Mouse (Mus musculus): Measurements from ENCODE around the gene 9330182L06Rik. TPM values are rescaled to one million over a fixed set of nuclear protein-coding genes. Genes with fewer than 3 reads are reported as not detected.
A peak's percentile ranks its signal among the peaks of the same experiment; 100 is the strongest.

The 9330182L06Rik gene
- 21.4 and 24.5 TPM in 2 replicates for polyA plus RNA-seq (2015; fragmentation: Nextera tagmentation; extraction: Ambion mirVana)

DNA sequence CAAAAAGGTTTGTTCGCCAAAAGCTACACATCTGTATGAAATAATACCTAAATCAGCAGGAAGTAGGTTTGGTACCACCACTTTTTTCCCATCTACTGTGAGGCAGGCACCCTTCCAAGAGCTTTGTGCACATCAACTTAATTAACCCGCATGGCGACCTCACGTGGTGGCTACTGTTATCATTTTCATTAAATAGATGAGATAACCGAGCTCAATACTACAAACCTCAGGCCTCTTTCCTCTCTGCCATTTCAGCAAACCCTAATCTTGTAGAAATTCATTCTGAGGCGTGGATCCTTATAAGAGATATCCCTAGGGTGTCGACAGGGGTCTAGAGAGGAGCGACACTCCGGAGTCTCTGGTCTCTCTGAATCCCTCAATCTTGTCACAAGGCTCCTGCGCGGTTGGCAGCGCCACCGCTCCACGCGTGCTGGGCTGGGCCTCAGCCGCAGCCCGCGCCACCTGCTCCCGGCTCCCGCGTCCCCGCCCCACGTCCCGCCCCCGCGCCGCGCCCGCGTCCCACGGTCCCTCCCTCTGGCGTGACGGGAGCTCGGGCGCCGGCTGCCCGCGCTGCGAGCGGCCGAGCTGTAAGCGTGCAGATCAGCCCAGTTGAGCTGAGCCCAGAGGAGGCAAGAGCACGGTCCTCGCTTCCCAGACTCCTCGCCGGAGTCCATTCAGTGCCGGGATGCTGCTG lies at the start of gene 9330182L06Rik:
Gene 9330182L06Rik, plus strand, starts transcription at position 533 of the 694 bp plus-strand sequence.
- peak; percentile 96 for ATAC-seq
- peak within 1 kb of the TSS; percentile 94 for H3K27ac ChIP-seq (ENCODE audit: low read length)
- peak within 1 kb of the TSS; percentile 86 for H3K9ac ChIP-seq (ENCODE audit: low read depth, low read length)
- H3K4me2 ChIP-seq (ENCODE audit: low read length): peak within 1 kb of the TSS; percentile 64
- peaks cover 13% of the 10 kb centered on the region for H3K4me1 ChIP-seq (ENCODE audit: control insufficient read depth, insufficient read depth, low read length)
- H3K27me3 ChIP-seq (ENCODE audit: control insufficient read depth, insufficient read depth, low read depth, low read length): no peaks in the 10 kb centered on the region
- H3K36me3 ChIP-seq (ENCODE audit: control insufficient read depth, insufficient read depth, low read length): no peaks in the 10 kb centered on the region
- under 1% methylated on average over 43 of the region's 47 CpGs for WGBS
- no peaks in the 10 kb centered on the region for H3K9me3 ChIP-seq (replicated peaks; ENCODE audit: control insufficient read depth, low read length, poor library complexity, severe bottlenecking)
- H3K4me3 ChIP-seq (ENCODE audit: low read depth, low read length): peak within 1 kb of the TSS; percentile 68

DNA sequence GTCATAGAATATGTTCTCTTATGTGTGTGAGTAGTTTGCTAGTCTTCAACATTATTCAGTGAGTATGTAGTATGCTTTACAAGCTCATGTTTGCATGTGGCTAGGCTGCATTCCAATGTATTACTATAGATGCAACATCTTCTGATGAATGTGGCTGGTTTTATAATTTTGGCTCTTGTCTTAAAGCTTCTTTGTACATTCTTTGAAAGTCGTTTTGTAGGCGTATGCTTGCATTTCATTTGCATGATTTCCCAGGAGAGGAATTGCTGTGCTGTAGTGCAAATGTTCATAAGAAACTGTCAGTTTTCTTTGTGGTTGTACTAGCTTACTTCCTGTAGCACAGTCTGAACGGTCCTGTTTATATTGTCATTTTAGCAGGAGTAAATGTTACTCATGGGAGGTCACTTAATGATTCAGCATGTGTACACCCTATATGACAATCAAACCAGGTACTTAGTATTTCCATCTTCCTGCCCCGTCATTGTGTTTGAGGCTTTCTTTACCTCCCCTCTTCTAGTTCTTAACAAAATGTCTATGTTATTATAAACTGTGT lies 38.4 kb upstream of the 9330182L06Rik start:
- H3K27ac ChIP-seq (ENCODE audit: low read length): no peak overlapping the region
- H3K27me3 ChIP-seq (ENCODE audit: control insufficient read depth, insufficient read depth, low read depth, low read length): no peaks in the 10 kb centered on the region
- no peaks in the 10 kb centered on the region for H3K36me3 ChIP-seq (ENCODE audit: control insufficient read depth, insufficient read depth, low read length)
- H3K4me3 ChIP-seq (ENCODE audit: low read depth, low read length): no peak overlapping the region
- no peak overlapping the region for H3K9ac ChIP-seq (ENCODE audit: low read depth, low read length)
- ATAC-seq: no peak
- WGBS: 77% methylated on average over 4 of the region's 4 CpGs
- H3K4me1 ChIP-seq (ENCODE audit: control insufficient read depth, insufficient read depth, low read length): no peaks in the 10 kb centered on the region
- no peaks in the 10 kb centered on the region for H3K9me3 ChIP-seq (replicated peaks; ENCODE audit: control insufficient read depth, low read length, poor library complexity, severe bottlenecking)
- H3K4me2 ChIP-seq (ENCODE audit: low read length): no peak overlapping the region

DNA sequence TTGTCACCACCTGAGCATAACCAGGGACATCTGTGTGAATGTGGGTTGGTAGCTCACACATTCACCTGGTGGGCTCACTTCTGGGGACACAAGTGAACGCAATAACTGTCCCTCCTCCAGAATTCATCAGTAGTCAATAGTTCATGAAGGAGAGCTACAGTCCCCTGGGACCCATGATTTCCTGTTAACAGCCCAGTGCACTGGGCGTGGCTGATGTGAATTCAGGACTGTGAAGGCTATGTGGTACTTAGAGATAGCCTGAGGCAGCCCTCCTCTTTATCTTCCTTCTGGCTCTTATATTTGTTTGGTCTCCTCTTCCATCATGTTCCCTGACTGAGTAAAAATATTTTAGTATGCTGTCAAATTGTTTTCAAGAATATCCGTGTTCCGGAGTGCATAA lies 1.6 kb upstream of the 9330182L06Rik start:
- Histone ChIP-seq H3K9me3 (replicated peaks; ENCODE audit: control insufficient read depth, low read length, poor library complexity, severe bottlenecking) (no peaks in the 10 kb centered on the region), H3K4me2 (ENCODE audit: low read length) (no peak overlapping the region), H3K36me3 (ENCODE audit: control insufficient read depth, insufficient read depth, low read length) (no peaks in the 10 kb centered on the region), H3K4me3 (ENCODE audit: low read depth, low read length) (no peak overlapping the region), H3K27ac (ENCODE audit: low read length) (no peak overlapping the region), H3K9ac (ENCODE audit: low read depth, low read length) (no peak overlapping the region), H3K4me1 (ENCODE audit: control insufficient read depth, insufficient read depth, low read length) (peaks cover 13% of the 10 kb centered on the region), H3K27me3 (ENCODE audit: control insufficient read depth, insufficient read depth, low read depth, low read length) (no peaks in the 10 kb centered on the region)
- no peak for ATAC-seq
- WGBS: 79% methylated on average over 4 of the region's 4 CpGs

DNA sequence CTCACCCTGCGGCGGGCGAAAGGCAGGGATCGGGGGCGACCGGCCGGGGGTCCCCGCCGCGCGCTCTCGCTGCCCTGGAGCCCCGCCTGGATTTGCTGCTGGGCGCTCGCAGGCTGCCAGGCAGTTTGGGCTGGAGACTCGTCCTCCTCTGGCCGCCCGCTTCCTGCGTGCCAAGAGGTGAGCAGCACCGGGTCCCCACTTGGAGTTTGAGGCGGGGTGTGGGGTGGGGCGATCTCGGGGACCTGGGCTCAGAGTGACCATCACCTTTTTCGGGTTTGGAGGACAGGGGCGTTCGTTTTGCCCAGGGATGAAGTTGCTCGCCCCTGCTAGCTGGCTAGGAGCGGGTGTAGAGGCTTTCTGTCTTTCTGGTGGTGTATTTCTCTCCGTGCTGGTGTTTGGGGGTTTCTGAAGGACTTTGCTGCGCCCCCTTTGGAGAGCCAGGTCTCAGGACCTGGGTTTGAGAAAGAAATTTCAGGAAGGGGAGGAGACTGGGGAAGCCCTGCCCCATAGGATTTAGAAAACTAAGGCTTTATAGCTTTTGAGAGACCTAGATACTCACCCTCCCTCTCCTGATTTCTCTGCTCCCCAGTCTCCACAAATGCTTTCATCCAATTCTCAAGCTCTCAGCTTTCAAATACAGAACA lies 484 bp downstream of the 9330182L06Rik start:
- peak overlapping the region; percentile 86 for H3K9ac ChIP-seq (ENCODE audit: low read depth, low read length)
- peak; percentile 59; the same call in 1 of the 2 replicates for ATAC-seq
- peak overlapping the region; percentile 94 for H3K27ac ChIP-seq (ENCODE audit: low read length)
- H3K9me3 ChIP-seq (replicated peaks; ENCODE audit: control insufficient read depth, low read length, poor library complexity, severe bottlenecking): no peaks in the 10 kb centered on the region
- H3K4me2 ChIP-seq (ENCODE audit: low read length): peak overlapping the region; percentile 64
- peak overlapping the region; percentile 68 for H3K4me3 ChIP-seq (ENCODE audit: low read depth, low read length)
- H3K4me1 ChIP-seq (ENCODE audit: control insufficient read depth, insufficient read depth, low read length): peaks cover 13% of the 10 kb centered on the region
- H3K36me3 ChIP-seq (ENCODE audit: control insufficient read depth, insufficient read depth, low read length): no peaks in the 10 kb centered on the region
- 0% methylated on average over 23 of the region's 30 CpGs for WGBS
- H3K27me3 ChIP-seq (ENCODE audit: control insufficient read depth, insufficient read depth, low read depth, low read length): no peaks in the 10 kb centered on the region

DNA sequence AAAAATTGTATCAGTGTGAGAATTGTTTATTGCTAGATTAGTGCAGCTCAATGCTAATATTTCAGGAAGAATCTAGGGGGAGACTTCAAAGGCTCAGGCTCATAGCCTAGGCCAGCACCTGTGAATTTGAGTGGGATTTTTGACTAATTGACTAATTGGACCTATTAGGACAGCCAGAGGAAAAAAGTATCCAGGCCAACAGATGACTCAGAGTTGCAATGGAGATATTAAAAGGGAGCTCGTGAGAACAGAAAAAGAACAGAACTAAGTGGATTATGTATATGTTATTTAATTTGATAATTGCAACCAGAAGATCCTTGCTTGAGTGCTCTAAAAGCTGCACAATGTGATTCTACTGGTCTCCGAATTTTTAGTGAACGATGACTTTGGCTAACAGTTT lies 3.7 kb downstream of the 9330182L06Rik start:
- Histone ChIP-seq H3K27me3 (ENCODE audit: control insufficient read depth, insufficient read depth, low read depth, low read length) (no peaks in the 10 kb centered on the region), H3K9me3 (replicated peaks; ENCODE audit: control insufficient read depth, low read length, poor library complexity, severe bottlenecking) (no peaks in the 10 kb centered on the region), H3K4me3 (ENCODE audit: low read depth, low read length) (no peak overlapping the region), H3K9ac (ENCODE audit: low read depth, low read length) (no peak overlapping the region), H3K4me2 (ENCODE audit: low read length) (no peak overlapping the region), H3K4me1 (ENCODE audit: control insufficient read depth, insufficient read depth, low read length) (peaks cover 13% of the 10 kb centered on the region), H3K27ac (ENCODE audit: low read length) (no peak overlapping the region), H3K36me3 (ENCODE audit: control insufficient read depth, insufficient read depth, low read length) (no peaks in the 10 kb centered on the region)
- no peak for ATAC-seq
- 87% methylated on average over 3 of the region's 3 CpGs for WGBS

DNA sequence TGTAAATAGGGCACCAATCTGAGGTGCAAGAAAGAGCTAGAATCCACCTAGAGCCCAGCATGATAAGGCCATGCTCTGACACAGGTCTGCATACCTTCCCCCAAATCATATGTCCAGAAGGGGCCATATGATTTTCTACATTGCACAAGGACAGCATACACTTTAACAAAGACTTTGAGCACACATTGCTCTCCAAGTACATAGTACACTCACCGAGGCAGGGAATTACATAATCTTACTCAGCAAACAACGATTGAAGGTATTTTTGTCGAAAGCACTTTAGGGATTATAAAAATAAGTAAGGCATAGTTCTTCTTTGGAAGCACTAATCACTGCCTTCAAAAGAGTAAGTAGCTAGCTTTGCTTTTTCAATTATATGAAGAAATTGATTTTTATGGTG lies 7.1 kb downstream of the 9330182L06Rik start:
- no peak for ATAC-seq
- Histone ChIP-seq H3K9me3 (replicated peaks; ENCODE audit: control insufficient read depth, low read length, poor library complexity, severe bottlenecking) (no peaks in the 10 kb centered on the region), H3K36me3 (ENCODE audit: control insufficient read depth, insufficient read depth, low read length) (no peaks in the 10 kb centered on the region), H3K27ac (ENCODE audit: low read length) (no peak overlapping the region), H3K27me3 (ENCODE audit: control insufficient read depth, insufficient read depth, low read depth, low read length) (no peaks in the 10 kb centered on the region), H3K4me2 (ENCODE audit: low read length) (no peak overlapping the region), H3K4me1 (ENCODE audit: control insufficient read depth, insufficient read depth, low read length) (no peaks in the 10 kb centered on the region; the same call in 1 of the 2 replicates), H3K4me3 (ENCODE audit: low read depth, low read length) (no peak overlapping the region), H3K9ac (ENCODE audit: low read depth, low read length) (no peak overlapping the region)
- WGBS: 73% methylated on average over 3 of the region's 3 CpGs

DNA sequence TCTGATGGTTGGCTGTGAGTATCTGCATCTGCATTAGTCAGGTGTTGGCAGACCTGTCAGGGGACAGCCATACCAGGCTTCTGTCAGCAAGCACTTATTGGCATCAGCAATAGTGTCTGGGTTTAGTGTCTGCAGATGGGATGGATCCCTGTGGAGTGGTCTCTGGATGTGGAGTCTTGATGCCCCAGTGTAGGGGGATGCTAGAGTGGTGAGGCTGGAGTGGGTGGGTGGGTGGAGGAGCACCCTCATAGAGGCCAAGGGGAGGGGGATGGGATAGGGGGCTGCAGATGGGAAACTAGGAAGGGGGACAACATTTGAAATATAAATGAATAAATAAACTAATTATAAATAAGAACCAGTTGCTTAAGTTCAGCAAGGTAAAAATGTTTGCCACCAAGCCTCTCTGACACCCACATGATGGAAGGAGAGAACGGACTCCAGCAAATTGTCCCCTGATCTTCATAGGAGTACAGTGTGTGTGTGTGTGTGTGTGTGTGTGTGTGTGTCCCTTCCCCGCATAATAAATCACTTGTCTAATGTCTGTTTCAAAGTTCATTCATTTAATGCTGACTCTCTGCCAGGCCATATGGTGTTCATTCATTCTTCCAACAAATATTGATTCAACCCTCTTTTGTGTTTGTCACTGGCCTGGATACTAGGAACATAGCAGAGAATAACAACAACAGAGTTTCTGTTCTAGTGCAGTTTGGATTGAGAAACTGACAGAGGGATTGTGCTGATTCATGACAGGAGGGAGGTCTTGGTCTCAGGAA lies 30.0 kb downstream of the 9330182L06Rik start:
- Histone ChIP-seq H3K9me3 (replicated peaks; ENCODE audit: control insufficient read depth, low read length, poor library complexity, severe bottlenecking) (no peaks in the 10 kb centered on the region), H3K4me1 (ENCODE audit: control insufficient read depth, insufficient read depth, low read length) (no peaks in the 10 kb centered on the region), H3K36me3 (ENCODE audit: control insufficient read depth, insufficient read depth, low read length) (no peaks in the 10 kb centered on the region), H3K4me2 (ENCODE audit: low read length) (no peak overlapping the region), H3K4me3 (ENCODE audit: low read depth, low read length) (no peak overlapping the region), H3K27me3 (ENCODE audit: control insufficient read depth, insufficient read depth, low read depth, low read length) (no peaks in the 10 kb centered on the region), H3K27ac (ENCODE audit: low read length) (no peak overlapping the region), H3K9ac (ENCODE audit: low read depth, low read length) (no peak overlapping the region)
- WGBS: 72% methylated on average over 2 of the region's 2 CpGs
- ATAC-seq: peak; percentile 42; the same call in 1 of the 2 replicates

DNA sequence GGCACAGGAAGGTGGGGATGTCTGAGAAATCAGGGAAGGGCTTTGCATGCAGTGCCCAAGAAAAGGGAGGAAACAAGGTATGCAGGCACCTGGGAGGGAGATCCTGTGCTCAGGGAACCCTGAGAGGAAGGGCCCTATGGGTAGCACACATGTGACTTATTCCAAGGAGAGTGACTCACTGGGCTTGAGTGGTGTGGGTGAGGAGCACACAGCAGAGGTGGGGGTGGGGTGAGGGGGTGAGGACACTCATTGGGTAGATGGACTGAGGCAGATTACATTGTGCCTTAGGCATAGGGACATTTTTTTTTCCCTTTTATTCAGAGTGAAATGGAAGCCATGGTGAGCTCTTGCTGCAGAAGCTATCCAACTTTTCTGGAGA lies 30.6 kb downstream of the 9330182L06Rik start:
- no peak overlapping the region for H3K4me2 ChIP-seq (ENCODE audit: low read length)
- no peak overlapping the region for H3K4me3 ChIP-seq (ENCODE audit: low read depth, low read length)
- no peaks in the 10 kb centered on the region for H3K4me1 ChIP-seq (ENCODE audit: control insufficient read depth, insufficient read depth, low read length)
- no peaks in the 10 kb centered on the region for H3K36me3 ChIP-seq (ENCODE audit: control insufficient read depth, insufficient read depth, low read length)
- H3K9ac ChIP-seq (ENCODE audit: low read depth, low read length): no peak overlapping the region
- H3K27ac ChIP-seq (ENCODE audit: low read length): no peak overlapping the region
- H3K9me3 ChIP-seq (replicated peaks; ENCODE audit: control insufficient read depth, low read length, poor library complexity, severe bottlenecking): no peaks in the 10 kb centered on the region
- H3K27me3 ChIP-seq (ENCODE audit: control insufficient read depth, insufficient read depth, low read depth, low read length): no peaks in the 10 kb centered on the region
- no peak for ATAC-seq

Data from midbrain, embryonic 16.5 days (tissue).